Mouse (Mus musculus): ENCODE data around the gene Ddx31. TPM values are rescaled to one million over a fixed set of nuclear protein-coding genes. Genes with fewer than 3 reads are reported as not detected.

The Ddx31 gene
- total RNA-seq, 2 experiments from 2014 or later, result 7.3 to 7.8 TPM

GRCm38 (mm10) chr2:28911331-28912038 lies 71.3 kb downstream of the Ddx31 start:
- no peak for DNase-seq

GRCm38 (mm10) chr2:28912039-28912700 lies 72.0 kb downstream of the Ddx31 start:
- no peak for DNase-seq

GRCm38 (mm10) chr2:28912961-28913360 lies 72.8 kb downstream of the Ddx31 start:
- DNase-seq, result no peak

- DNase-seq, result no peak
Observed at GRCm38 (mm10) chr2:28914121-28914520, 73.9 kb downstream of the Ddx31 start.

GRCm38 (mm10) chr2:28915104-28915738 lies 75.0 kb downstream of the Ddx31 start:
- no peak for DNase-seq

GRCm38 (mm10) chr2:28915768-28916512 lies 75.7 kb downstream of the Ddx31 start:
- DNase-seq, result peak; percentile 80

GRCm38 (mm10) chr2:28916513-28916865 lies 76.3 kb downstream of the Ddx31 start, which contains the start of gene Barhl1:
Gene Barhl1, minus strand, starts transcription at chr2:28916668.
- DNase-seq, result no peak

DNA sequence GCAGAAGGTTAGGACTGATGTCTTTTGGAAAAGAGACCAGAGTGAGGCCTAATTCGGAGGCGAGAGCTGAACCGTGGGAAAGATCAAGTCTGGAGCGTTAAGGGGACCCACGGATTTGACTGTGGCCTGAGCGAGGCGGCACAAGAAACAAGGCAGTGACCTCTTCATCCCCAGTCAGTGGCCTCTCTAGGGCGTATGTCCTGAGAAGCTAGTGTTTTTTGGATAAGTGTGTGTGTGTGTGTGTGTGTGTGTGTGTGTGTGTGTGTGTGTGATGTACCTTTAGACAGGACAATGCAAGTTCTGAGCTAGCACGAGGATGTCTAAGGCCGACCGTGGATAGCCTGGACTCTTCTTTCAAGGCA lies 76.9 kb downstream of the Ddx31 start:
- no peak for DNase-seq

DNA sequence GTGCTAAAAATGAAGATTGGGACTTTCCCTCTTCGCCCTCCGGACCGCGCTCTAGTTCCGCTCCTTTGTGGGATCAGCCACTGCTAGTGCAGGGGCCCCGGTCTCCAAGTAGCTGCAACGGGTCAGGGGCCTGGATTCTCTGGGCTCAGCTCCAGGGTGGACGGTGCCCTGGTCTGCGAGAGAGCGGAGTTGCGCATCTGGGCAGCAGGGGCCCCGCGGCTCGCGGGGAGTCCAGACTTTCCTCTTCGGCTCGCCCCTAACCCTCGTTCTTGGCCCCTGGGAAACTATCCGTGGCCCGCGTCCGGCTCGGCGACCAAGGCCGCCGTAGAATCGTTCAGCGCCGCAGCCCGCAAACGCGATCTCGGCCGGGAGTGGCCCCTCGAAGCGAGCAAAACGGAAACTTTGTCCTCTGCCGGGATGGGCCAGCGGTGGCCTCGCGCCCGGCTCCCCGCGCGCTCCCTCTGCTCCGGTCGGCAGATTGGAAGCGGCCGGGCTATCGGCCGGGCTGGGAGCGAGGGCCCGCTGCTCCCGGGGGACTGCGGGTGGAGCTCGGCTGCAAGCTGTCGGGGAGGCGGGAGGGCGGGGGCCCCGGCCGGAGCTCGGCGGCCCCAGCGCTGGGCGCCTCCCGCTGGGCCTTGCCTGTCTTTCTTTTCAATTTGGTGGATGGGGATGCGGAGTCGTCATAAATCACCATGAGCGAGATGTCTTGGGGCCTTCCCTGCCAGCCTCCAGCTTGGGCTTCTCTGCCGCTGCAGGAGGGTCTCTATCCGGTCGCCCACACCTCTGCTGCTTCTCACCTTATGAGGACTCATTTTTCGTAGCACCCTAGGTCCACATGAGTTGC lies 77.5 kb downstream of the Ddx31 start:
- peak; percentile 27 for DNase-seq

DNA sequence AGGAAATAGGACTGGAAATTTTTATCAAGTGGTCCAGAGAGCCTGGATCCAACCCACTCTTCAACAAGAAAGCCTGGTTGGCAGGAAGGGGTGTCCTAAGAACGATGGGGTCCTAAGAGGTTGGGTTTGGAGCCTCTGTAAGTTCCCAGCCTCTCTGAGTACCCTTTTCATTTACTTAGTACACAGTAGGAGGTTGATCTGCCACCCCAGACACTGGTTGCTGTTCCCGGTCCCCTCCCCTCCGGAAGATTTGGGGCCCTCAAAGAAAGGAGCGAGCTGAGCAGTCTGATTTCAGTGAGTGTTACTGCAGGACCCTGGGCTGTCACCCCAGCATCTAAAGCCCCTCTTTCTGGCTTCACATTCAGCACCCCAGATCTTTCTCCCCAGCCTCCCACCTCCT lies 78.8 kb downstream of the Ddx31 start:
- DNase-seq, result no peak

DNA sequence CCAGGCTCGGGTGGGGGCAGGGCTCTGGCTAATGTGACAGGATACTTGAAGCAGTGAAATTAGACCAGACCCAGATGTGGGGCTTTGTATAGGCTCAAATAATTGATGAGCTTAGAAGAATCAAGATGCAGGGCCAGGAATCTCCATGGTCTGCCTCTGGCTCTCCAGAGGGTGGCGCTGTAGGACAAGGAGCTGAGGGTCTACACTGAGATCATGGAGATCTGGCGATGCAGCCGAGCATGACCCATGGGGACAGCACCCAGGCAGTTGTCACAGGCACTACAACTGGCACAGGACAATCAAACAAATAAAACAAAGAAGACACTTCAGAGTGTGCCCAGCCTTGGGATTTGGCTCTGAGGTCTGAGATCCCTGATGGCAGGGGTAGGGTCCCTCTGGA lies 83.7 kb downstream of the Ddx31 start:
- DNase-seq, result peak; percentile 88

DNA sequence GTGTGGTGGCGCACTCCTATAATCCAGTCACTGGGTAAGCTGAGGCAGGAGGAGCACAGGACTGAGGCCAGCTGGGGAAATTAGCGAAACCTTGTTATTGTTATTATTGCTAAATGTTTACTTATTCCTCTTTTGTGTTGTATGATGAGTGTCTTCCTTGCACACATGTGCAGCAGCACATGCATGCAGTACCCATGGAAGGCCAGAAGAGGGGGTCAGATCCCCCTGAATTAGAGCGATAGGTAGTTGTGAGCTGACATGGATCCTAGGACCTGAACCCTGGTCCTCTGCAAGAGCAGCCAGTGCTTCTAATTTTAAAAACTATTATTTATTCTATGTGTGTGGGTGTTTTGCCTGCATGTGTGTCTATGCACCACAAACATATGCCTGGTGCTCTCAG lies 90.4 kb downstream of the Ddx31 start:
- no peak for DNase-seq

GRCm38 (mm10) chr2:28938997-28939396 lies 98.8 kb downstream of the Ddx31 start:
- no peak for DNase-seq

DNA sequence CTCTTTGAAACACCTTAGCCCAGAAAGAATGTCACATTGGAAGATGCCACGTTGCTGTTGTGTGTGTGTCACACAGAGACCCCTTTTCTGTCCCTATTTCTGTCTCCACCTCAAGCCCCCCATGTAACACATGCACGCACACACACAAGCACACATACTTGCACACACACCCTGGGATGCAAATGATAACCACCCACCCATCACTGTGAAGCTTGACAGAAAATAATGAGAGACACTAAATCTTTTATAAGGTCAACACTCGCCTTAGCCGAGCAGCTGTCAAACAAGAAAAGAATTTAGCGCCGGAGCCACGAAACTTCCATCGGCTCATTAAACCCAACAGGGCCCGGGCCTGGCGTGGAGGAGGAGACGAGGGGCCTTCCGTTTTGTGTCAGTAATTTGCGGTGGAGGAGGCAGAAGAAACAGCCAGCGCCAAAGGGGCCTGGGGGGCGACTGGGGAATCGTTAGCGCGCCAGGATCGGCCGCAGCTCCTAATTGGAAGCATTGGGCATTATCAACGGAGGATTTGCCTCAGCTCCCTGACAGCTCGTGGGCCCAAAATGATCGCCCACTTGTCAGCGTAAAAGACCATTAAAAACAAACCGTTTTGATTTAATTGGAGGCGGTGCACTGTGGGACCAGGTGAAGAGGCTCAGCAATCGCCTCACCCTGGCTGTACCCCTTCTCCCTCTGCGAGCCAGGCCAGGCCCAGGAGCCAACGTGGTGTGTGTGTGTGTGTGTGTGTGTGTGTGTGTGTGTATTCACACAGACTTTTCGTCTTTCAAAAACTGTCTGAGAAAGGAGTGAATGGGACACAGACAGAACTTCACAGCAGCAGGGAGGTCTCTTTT lies 103.7 kb downstream of the Ddx31 start:
- no peak for DNase-seq

DNA sequence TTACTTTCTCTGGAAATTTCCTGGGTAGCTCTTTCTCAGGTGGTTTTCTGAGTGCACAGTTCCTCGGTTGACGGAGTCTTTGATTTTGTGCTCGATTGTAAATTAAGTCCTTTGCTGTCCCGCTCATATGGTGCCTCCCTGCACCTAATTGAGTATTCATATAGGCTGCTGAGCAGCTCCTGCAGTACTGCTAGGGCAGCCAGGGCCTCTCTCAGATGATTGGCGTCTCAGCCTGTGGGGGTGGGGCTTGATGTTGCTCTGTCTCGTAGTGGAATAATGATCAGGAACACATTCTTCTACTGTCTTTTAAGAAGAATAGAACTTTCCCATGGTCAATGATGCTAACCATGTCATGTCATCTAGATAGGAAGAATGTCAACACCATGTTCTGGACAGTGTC lies 105.2 kb downstream of the Ddx31 start:
- DNase-seq, result no peak

DNA sequence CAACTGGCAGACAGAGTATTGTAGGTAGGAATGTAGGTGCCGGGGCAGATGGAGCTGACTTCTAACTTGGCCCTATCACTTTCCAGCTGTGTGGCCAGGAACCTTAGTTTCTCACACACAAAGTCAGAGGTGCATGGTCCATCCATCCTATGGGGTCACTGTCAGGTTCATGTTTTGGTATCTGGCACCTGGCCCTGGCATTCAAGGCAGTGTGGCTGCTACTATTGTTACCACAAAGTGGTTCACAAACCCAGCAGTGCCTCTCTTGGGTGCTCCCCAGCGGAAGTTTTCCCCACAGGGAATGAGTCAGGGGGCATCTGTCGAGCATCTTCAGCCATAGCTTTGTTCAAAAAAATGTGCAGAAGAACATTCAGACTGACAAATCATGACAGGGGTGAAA lies 106.1 kb downstream of the Ddx31 start:
- no peak for DNase-seq

GRCm38 (mm10) chr2:28952981-28953380 lies 112.8 kb downstream of the Ddx31 start:
- DNase-seq, result no peak

GRCm38 (mm10) chr2:28954595-28954994 lies 114.4 kb downstream of the Ddx31 start:
- no peak for DNase-seq
